Mouse (Mus musculus) bone marrow, adult 2 months (tissue): ENCODE measurements around the gene Sez6.

ENCODE experiments used
- CTCF ChIP-seq: fragments of 200-500 bp; IDR thresholded peaks from 2 replicates; pipeline ENCODE4 v1.5.1; 2011; ENCODE audit warnings: low read length, control low read depth; ENCODE audit not compliant: control insufficient read depth, insufficient read depth
- POLR2A ChIP-seq: fragments of 200-500 bp; IDR thresholded peaks from 2 replicates; pipeline ENCODE4 v1.6.1; 2011; ENCODE audit warnings: low read depth, mild to moderate bottlenecking, control low read depth, low read length, borderline replicate concordance; ENCODE audit not compliant: control insufficient read depth

- no peak for TF ChIP-seq CTCF
- TF ChIP-seq POLR2A: no peak
Measured at GRCm38 (mm10) chr11:77885246-77885575, 45.4 kb upstream of the Sez6 start.
